Mouse (Mus musculus): ENCODE data around the gene Rassf1.

The Rassf1 gene

GRCm38 (mm10) chr9:107577871-107578270 is 26.5 kb downstream of the Rassf1 start:
- ATAC-seq (ENCODE audit: insufficient number of reproducible peaks, low FRiP score, low TSS enrichment) = no peak

- ATAC-seq (ENCODE audit: insufficient number of reproducible peaks, low FRiP score, low TSS enrichment) = no peak
Measured at GRCm38 (mm10) chr9:107578587-107578986, 27.2 kb downstream of the Rassf1 start, which contains the start of gene Naa80. TSS of gene Naa80 (plus strand) at chr9:107578887.

- no peak for ATAC-seq (ENCODE audit: insufficient number of reproducible peaks, low FRiP score, low TSS enrichment)
Measured at GRCm38 (mm10) chr9:107579023-107579900, 27.9 kb downstream of the Rassf1 start.

- ATAC-seq (ENCODE audit: insufficient number of reproducible peaks, low FRiP score, low TSS enrichment) = peak; percentile 68
Measured at GRCm38 (mm10) chr9:107580501-107581317, 29.4 kb downstream of the Rassf1 start, which contains the start of gene Hyal3. TSS of gene Hyal3 (plus strand) at chr9:107580818.

DNA sequence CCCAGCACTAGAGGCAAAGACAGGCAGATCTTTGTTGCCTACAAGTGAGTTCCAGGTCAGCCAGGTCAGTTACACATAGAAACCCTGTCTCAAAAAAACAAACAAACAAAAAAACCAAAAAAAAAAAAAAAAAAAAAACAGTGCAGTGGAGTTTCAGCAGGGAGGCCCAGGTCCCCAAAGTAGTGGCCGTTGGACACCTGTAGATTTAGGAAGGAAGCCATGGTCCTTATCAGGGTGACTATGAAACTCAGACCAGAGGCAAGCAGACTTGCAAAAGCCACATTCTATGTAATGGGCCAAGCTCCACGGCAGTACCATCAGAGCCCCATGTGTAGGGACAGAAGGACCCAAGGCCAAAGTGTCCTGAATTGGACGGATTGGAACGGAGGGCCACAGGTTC is 30.2 kb downstream of the Rassf1 start:
- no peak for ATAC-seq (ENCODE audit: insufficient number of reproducible peaks, low FRiP score, low TSS enrichment)

- ATAC-seq (ENCODE audit: insufficient number of reproducible peaks, low FRiP score, low TSS enrichment) = no peak
Measured at GRCm38 (mm10) chr9:107582509-107583062, 31.2 kb downstream of the Rassf1 start.

- no peak for ATAC-seq (ENCODE audit: insufficient number of reproducible peaks, low FRiP score, low TSS enrichment)
Measured at GRCm38 (mm10) chr9:107583174-107583573, 31.8 kb downstream of the Rassf1 start.

- ATAC-seq (ENCODE audit: insufficient number of reproducible peaks, low FRiP score, low TSS enrichment) = no peak
Measured at GRCm38 (mm10) chr9:107586504-107586903, 35.1 kb downstream of the Rassf1 start.

GRCm38 (mm10) chr9:107586974-107587832 is 35.8 kb downstream of the Rassf1 start, which contains the start of gene Ifrd2:
TSS of gene Ifrd2 (plus strand) at chr9:107587642.
- ATAC-seq (ENCODE audit: insufficient number of reproducible peaks, low FRiP score, low TSS enrichment) = peak; percentile 92

DNA sequence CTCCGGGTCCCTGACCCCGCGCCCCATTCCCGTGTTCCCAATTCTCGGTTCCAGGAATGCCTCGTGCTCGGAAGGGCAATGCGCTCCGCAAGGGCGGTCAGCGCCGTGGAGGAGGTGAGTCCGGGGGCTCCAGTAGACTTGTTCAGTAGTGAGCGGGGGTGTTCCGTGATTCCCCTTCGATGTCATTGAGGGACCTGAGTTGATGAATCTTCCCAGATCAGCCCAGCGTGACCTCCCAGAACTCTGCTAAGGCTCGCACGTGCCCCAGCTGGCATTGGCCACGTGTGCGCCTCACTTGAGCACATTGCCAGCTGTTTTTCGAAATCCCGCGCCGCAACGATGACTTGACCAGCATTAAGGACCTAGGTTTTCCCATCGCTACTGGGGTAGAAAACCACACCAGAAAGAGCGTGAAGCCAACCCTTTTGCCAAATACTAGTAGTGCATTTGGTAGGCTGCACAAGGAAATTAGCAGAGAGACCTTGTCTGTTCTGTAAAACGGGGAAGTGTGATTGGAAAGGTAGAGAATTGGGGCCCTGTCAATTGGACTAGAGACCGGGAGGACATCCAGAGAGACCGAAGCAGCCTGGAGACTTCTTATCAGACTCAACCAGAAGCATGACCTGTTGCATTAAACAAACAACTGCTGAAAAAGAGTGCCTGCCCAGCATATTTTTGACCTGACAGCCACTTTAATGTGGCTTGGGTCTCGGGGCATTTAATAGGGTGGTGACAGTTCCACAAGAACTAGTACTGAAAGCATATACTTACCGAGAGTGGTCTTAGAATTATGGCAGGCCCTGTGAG is 36.7 kb downstream of the Rassf1 start:
- ATAC-seq (ENCODE audit: insufficient number of reproducible peaks, low FRiP score, low TSS enrichment) = no peak

DNA sequence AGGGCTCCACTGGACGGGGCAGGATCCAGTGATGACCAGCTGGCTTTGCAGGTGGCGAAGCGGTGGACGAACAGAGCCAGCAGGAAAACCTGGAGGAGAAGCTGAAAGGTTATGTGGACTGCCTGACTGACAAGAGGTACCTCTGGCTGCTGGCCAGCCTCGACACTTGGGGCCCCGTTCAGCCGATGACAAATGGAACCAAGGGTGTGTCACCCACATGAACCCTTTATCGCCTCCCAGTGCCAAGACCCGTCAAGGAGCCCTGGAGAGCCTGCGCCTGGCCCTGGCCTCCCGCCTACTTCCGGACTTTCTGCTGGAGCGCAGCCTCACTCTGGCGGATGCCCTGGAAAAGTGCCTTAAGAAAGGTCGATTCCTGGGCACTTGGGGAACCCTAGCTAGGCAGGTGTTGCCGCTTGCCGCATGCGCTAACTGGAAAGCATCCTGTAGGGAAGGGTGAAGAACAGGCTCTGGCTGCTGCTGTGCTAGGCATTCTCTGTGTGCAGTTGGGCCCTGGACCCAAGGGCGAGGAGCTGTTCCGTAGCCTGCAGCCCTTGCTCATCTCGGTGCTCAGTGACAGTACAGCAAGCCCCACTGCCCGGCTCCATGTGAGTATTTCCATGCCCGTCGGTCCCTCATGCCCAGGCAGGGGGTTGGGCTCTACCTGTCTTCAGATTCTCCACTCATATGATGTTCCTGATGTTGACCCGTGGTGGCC is 38.9 kb downstream of the Rassf1 start:
- no peak for ATAC-seq (ENCODE audit: insufficient number of reproducible peaks, low FRiP score, low TSS enrichment)

DNA sequence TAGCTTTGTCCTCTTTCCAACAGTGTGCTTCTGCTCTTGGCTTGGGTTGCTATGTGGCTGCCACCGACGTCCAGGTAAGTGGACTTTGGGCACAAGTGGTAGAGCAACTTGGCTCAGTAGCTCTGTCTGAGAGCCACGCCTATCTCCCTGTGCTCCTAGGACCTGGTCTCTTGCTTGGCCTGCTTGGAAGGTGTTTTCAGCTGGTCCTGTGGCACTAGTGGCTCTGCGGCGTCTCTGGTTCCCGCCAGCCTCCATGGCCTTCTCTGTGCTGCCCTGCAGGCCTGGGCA is 39.4 kb downstream of the Rassf1 start:
- ATAC-seq (ENCODE audit: insufficient number of reproducible peaks, low FRiP score, low TSS enrichment) = no peak

DNA sequence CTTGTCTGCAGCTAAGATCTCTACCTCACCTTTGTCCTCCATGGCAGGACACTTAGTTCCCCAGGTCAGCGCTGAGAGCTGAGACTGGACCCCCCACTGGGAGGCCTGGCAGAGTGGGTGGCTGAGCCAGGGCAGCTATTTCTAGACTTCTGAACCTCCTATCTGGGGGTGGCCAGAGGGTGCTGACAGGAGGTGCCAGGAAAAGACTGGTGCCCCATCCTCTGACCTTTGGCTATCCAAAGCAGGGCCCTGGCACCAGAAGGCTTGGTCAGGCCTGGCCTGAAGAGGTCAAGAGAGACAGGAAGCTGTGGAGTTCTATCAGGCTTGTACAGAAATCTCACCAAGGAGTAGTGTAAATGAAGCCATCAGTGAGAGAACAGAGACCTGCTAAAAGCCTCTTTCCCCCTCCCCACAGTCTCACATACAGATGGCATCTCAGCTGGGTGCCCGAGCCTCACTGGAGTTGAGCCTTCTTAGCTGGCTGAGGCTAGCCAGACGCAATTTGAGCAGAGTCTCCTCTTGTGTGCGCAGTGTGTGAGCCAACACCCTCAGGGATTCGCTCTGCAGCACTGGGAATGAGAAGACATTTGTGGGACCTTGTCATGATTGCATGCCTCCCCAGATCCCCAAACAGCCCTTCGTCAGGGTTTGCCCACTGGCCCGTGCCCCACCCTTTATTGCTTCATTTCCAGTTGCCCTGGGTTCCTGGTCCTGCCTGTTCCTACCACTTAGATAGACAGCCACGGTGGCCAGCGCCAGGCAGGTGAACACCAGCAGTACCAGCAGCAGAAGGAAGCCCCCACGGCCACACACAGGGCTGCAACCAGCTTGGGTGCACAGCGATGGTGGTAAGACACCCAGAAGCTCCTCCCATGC is 42.0 kb downstream of the Rassf1 start:
- ATAC-seq (ENCODE audit: insufficient number of reproducible peaks, low FRiP score, low TSS enrichment) = peak; percentile 69; the same call in 1 of the 2 replicates

- ATAC-seq (ENCODE audit: insufficient number of reproducible peaks, low FRiP score, low TSS enrichment) = no peak
Measured at GRCm38 (mm10) chr9:107594281-107595062, 43.1 kb downstream of the Rassf1 start.

GRCm38 (mm10) chr9:107596619-107597569 is 45.5 kb downstream of the Rassf1 start:
- ATAC-seq (ENCODE audit: insufficient number of reproducible peaks, low FRiP score, low TSS enrichment) = no peak

DNA sequence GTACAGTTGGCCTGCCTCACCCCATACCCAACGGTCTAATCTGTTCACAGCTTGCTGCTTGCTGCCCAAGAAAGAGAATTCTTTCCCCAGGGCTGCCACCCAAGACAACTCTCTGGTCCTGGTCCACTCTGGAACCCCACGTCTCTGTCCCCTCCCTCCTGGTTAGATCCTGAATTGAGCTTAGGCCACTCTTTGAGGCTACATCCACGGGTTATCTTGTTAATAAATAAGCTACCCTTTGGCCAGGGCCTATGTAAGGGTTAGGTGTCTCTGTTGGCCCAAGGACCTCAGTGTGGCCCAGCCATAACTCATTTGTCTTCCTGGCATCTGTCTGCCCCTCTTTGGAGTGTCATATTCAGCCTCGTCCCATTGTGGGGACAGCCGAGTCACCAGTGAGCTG is 47.0 kb downstream of the Rassf1 start:
- ATAC-seq (ENCODE audit: insufficient number of reproducible peaks, low FRiP score, low TSS enrichment) = no peak
